Comparison of ENCODE assay signal across 26 mouse cellular contexts in genomic region chr10:121038556-121039284, GRCm38 (mm10). TPM values are rescaled to one million over a fixed set of nuclear protein-coding genes. Genes with fewer than 3 reads are reported as not detected.
DNase-seq lines count a peak whose midpoint lies in the region; ATAC-seq and TF ChIP-seq lines count a peak whose summit lies in the region.
"Had no signal": no experiment of that assay in that cellular context is flagged by ENCODE, and none has a peak within 500 bp of the region (broad histone marks: within the 10 kb centered on the region; RNA-seq: fewer than 3 reads in every experiment).

No protein-coding gene starts in this region.

- H3K27ac ChIP-seq in limb, embryonic 12.5 days = no peak overlapping the region
- H3K27ac ChIP-seq in limb, embryonic 10.5 days = no peak overlapping the region
- H3K27ac ChIP-seq in CH12.LX (ENCODE audit: insufficient read depth, low read depth) (no peak overlapping the region), MEL (ENCODE audit: control insufficient read depth, low read depth, low read length) (no peak overlapping the region)
- no peak overlapping the region for H3K27ac ChIP-seq in limb, embryonic 14.5 days (replicated peaks; ENCODE audit: low read depth, low read length)
- no peak overlapping the region for H3K27ac ChIP-seq in kidney, embryonic 16.5 days (ENCODE audit: low read length)
- no peak overlapping the region for H3K27ac ChIP-seq in forebrain, embryonic 13.5 days
- H3K27ac ChIP-seq: embryonic facial prominence, embryonic 13.5 days; embryonic facial prominence, embryonic 15.5 days; forebrain, embryonic 10.5 days; forebrain, embryonic 12.5 days; forebrain, embryonic 15.5 days had no signal

- H3K36me3 ChIP-seq in limb, embryonic 12.5 days = no peaks in the 10 kb centered on the region
- no peaks in the 10 kb centered on the region for H3K36me3 ChIP-seq in limb, embryonic 10.5 days
- H3K36me3 ChIP-seq in CH12.LX (replicated peaks in 1 of 2; ENCODE audit: control insufficient read depth in 1 of 2, insufficient read depth in 1 of 2, low read length in 1 of 2) (no peaks in the 10 kb centered on the region), MEL (ENCODE audit: control insufficient read depth in 1 of 2, insufficient read depth in 2 of 2, low read length in 2 of 2) (no peaks in the 10 kb centered on the region)
- H3K36me3 ChIP-seq in limb, embryonic 14.5 days (ENCODE audit: control insufficient read depth, insufficient read depth, low read length) = no peaks in the 10 kb centered on the region
- no peaks in the 10 kb centered on the region for H3K36me3 ChIP-seq in kidney, embryonic 16.5 days (ENCODE audit: insufficient read depth, low read length)
- no peaks in the 10 kb centered on the region for H3K36me3 ChIP-seq in forebrain, embryonic 13.5 days (ENCODE audit: poor library complexity, severe bottlenecking)
- H3K36me3 ChIP-seq: embryonic facial prominence, embryonic 13.5 days; embryonic facial prominence, embryonic 15.5 days; forebrain, embryonic 10.5 days; forebrain, embryonic 12.5 days; forebrain, embryonic 15.5 days had no signal

- TF ChIP-seq EP300 in CH12.LX (IDR thresholded peaks at IDR 0.05; ENCODE audit: low read length) = no peak
- TF ChIP-seq EP300 in MEL (IDR thresholded peaks at IDR 0.05; ENCODE audit: low read depth in 1 of 2, low read length in 2 of 2) = no peak

- TF ChIP-seq CTCF in CH12.LX (conservative IDR thresholded peaks at IDR 0.05 in 1 of 2, IDR thresholded peaks at IDR 0.05 in 1 of 2; ENCODE audit: low read depth in 2 of 2, low read length in 2 of 2) (no peak), MEL (IDR thresholded peaks at IDR 0.05 in 2 of 3, conservative IDR thresholded peaks at IDR 0.05 in 1 of 3; ENCODE audit: control insufficient read depth in 1 of 3, insufficient read depth in 1 of 3, low read depth in 2 of 3, low read length in 3 of 3, poor library complexity in 1 of 3, severe bottlenecking in 1 of 3) (no peak)

- H3K9ac ChIP-seq in limb, embryonic 12.5 days (replicated peaks) = no peak overlapping the region
- no peak overlapping the region for H3K9ac ChIP-seq in CH12.LX (ENCODE audit: insufficient read depth, low read depth)
- no peak overlapping the region for H3K9ac ChIP-seq in MEL (ENCODE audit: control insufficient read depth, low read depth, low read length, poor library complexity, severe bottlenecking)
- no peak overlapping the region for H3K9ac ChIP-seq in limb, embryonic 14.5 days (ENCODE audit: low read depth, low read length, severe bottlenecking)
- no peak overlapping the region for H3K9ac ChIP-seq in kidney, embryonic 16.5 days (replicated peaks; ENCODE audit: low read length)
- no peak overlapping the region for H3K9ac ChIP-seq in forebrain, embryonic 13.5 days
- H3K9ac ChIP-seq: embryonic facial prominence, embryonic 13.5 days; embryonic facial prominence, embryonic 15.5 days; forebrain, embryonic 12.5 days; forebrain, embryonic 15.5 days; forebrain, postnatal 0 days had no signal

- H3K4me1 ChIP-seq in limb, embryonic 12.5 days (replicated peaks) = peaks cover 50% of the 10 kb centered on the region
- peaks cover 52% of the 10 kb centered on the region for H3K4me1 ChIP-seq in limb, embryonic 10.5 days
- H3K4me1 ChIP-seq in CH12.LX (ENCODE audit: control insufficient read depth in 1 of 2, insufficient read depth in 2 of 2) (peaks cover 5% of the 10 kb centered on the region in 2 experiments), MEL (ENCODE audit: control insufficient read depth in 1 of 2, insufficient read depth in 2 of 2, low read length in 2 of 2) (no peaks in the 10 kb centered on the region; a peak in 1 of 4 replicates)
- H3K4me1 ChIP-seq in limb, embryonic 14.5 days (ENCODE audit: control insufficient read depth, insufficient read depth, low read length) = peaks cover 24% of the 10 kb centered on the region
- peaks cover 8% of the 10 kb centered on the region for H3K4me1 ChIP-seq in kidney, embryonic 16.5 days (ENCODE audit: insufficient read depth, low read length)
- H3K4me1 ChIP-seq in forebrain, embryonic 13.5 days = peaks cover 8% of the 10 kb centered on the region

- in situ Hi-C loops in CH12.LX (cut with MboI; ENCODE audit: low pct_ligation_motif_present, low pct_unique_long_range_greater_than_20kb, low sequenced_read_pairs) = no loop called here

- dilution Hi-C loops in CH12.LX (cut with MboI; ENCODE audit: extremely low pct_ligation_motif_present, extremely low pct_unique_long_range_greater_than_20kb, low sequenced_read_pairs) = no loop called here

- no peak for DNase-seq in limb, embryonic 10.5 days (ENCODE audit: low spot score)
- DNase-seq in CH12.LX (ENCODE audit: extremely low read depth) (no peak), MEL (ENCODE audit: low read depth, low spot score) (no peak)
- peak; percentile 56 for DNase-seq in limb, embryonic 14.5 days (ENCODE audit: low spot score)
- DNase-seq: adrenal gland, adult 8-10 months; adrenal gland, postnatal 14 days; adrenal gland, postnatal 36 days; B cell, adult 2 months; cerebellum, adult 11-12 months; cerebellum, adult 2 months; cerebellum, adult 9-10 months; cerebellum, postnatal 10 days; cerebellum, postnatal 25 days; forebrain, postnatal 0 days had no signal

- no peaks in the 10 kb centered on the region for H3K9me3 ChIP-seq in limb, embryonic 12.5 days
- H3K9me3 ChIP-seq in limb, embryonic 10.5 days (replicated peaks) = no peaks in the 10 kb centered on the region
- peaks cover 3% of the 10 kb centered on the region for H3K9me3 ChIP-seq in CH12.LX (replicated peaks; ENCODE audit: low read length)
- H3K9me3 ChIP-seq in MEL (replicated peaks; ENCODE audit: insufficient read depth, low read length) = no peaks in the 10 kb centered on the region
- no peaks in the 10 kb centered on the region for H3K9me3 ChIP-seq in limb, embryonic 14.5 days (ENCODE audit: control insufficient read depth, low read length)
- H3K9me3 ChIP-seq in kidney, embryonic 16.5 days (ENCODE audit: low read length) = no peaks in the 10 kb centered on the region
- H3K9me3 ChIP-seq in forebrain, embryonic 13.5 days (replicated peaks) = no peaks in the 10 kb centered on the region
- H3K9me3 ChIP-seq: embryonic facial prominence, embryonic 13.5 days; embryonic facial prominence, embryonic 15.5 days; forebrain, embryonic 10.5 days; forebrain, embryonic 12.5 days; forebrain, embryonic 15.5 days had no signal

- peak overlapping the region; percentile 13; the same call in 1 of the 2 replicates for H3K4me2 ChIP-seq in limb, embryonic 12.5 days
- no peak overlapping the region for H3K4me2 ChIP-seq in CH12.LX (ENCODE audit: insufficient read depth, low read depth, poor library complexity, severe bottlenecking)
- no peak overlapping the region for H3K4me2 ChIP-seq in limb, embryonic 14.5 days (replicated peaks; ENCODE audit: low read depth, low read length, severe bottlenecking)
- no peak overlapping the region for H3K4me2 ChIP-seq in kidney, embryonic 16.5 days (replicated peaks; ENCODE audit: low read depth, low read length)
- no peak overlapping the region for H3K4me2 ChIP-seq in forebrain, embryonic 13.5 days
- H3K4me2 ChIP-seq: embryonic facial prominence, embryonic 13.5 days; embryonic facial prominence, embryonic 15.5 days; forebrain, embryonic 12.5 days; forebrain, embryonic 15.5 days had no signal

- TF ChIP-seq RAD21 in CH12.LX (IDR thresholded peaks at IDR 0.05; ENCODE audit: low read depth, low read length) = no peak
- no peak for TF ChIP-seq RAD21 in MEL (IDR thresholded peaks at IDR 0.05; ENCODE audit: low read depth, low read length)

- H3K27me3 ChIP-seq in limb, embryonic 12.5 days = no peaks in the 10 kb centered on the region
- peaks cover 4% of the 10 kb centered on the region; the same call in 1 of the 2 replicates for H3K27me3 ChIP-seq in limb, embryonic 10.5 days (ENCODE audit: low read depth, poor library complexity, severe bottlenecking)
- H3K27me3 ChIP-seq in CH12.LX (replicated peaks) (peaks cover 6% of the 10 kb centered on the region), MEL (ENCODE audit: control insufficient read depth in 1 of 2, insufficient read depth in 2 of 2, low read length in 2 of 2) (peaks cover 0 to 2% of the 10 kb centered on the region in 2 experiments; a peak in 1 of 4 replicates)
- no peaks in the 10 kb centered on the region for H3K27me3 ChIP-seq in limb, embryonic 14.5 days (ENCODE audit: control insufficient read depth, insufficient read depth, low read length)
- peaks cover 33% of the 10 kb centered on the region for H3K27me3 ChIP-seq in kidney, embryonic 16.5 days (ENCODE audit: insufficient read depth, low read length)
- peaks cover 25% of the 10 kb centered on the region for H3K27me3 ChIP-seq in forebrain, embryonic 13.5 days
- H3K27me3 ChIP-seq: embryonic facial prominence, embryonic 15.5 days had no signal

- TF ChIP-seq POLR2A in CH12.LX (IDR thresholded peaks at IDR 0.05; ENCODE audit: low read depth, low read length) (no peak), MEL (IDR thresholded peaks at IDR 0.05; ENCODE audit: control insufficient read depth in 1 of 2, insufficient read depth in 1 of 2, low read depth in 1 of 2, low read length in 2 of 2, poor library complexity in 1 of 2) (no peak)
- TF ChIP-seq POLR2A in limb, embryonic 14.5 days (IDR thresholded peaks at IDR 0.05; ENCODE audit: borderline replicate concordance, extremely low read depth, insufficient read depth, insufficient read length) = no peak

- H3K4me3 ChIP-seq in limb, embryonic 12.5 days (replicated peaks) = no peak overlapping the region
- no peak overlapping the region for H3K4me3 ChIP-seq in limb, embryonic 10.5 days
- no peak overlapping the region for H3K4me3 ChIP-seq in CH12.LX (replicated peaks in 1 of 3; ENCODE audit: low read depth in 2 of 3, low read length in 2 of 3, poor library complexity in 1 of 3)
- no peak overlapping the region for H3K4me3 ChIP-seq in MEL (ENCODE audit: control insufficient read depth in 1 of 2, insufficient read depth in 1 of 2, low read depth in 2 of 2, low read length in 2 of 2)
- no peak overlapping the region for H3K4me3 ChIP-seq in limb, embryonic 14.5 days (replicated peaks; ENCODE audit: low read length)
- no peak overlapping the region for H3K4me3 ChIP-seq in kidney, embryonic 16.5 days (ENCODE audit: low read length)
- no peak overlapping the region for H3K4me3 ChIP-seq in forebrain, embryonic 13.5 days
- H3K4me3 ChIP-seq: embryonic facial prominence, embryonic 13.5 days; embryonic facial prominence, embryonic 15.5 days; erythroblast, embryonic 14.5 days; forebrain, embryonic 10.5 days; forebrain, embryonic 12.5 days; forebrain, embryonic 15.5 days had no signal

- H3K79me2 ChIP-seq in CH12.LX (replicated peaks; ENCODE audit: control insufficient read depth, extremely low read depth, insufficient read depth, poor library complexity, severe bottlenecking) = no peaks in the 10 kb centered on the region
- H3K79me2 ChIP-seq in MEL (ENCODE audit: control insufficient read depth, insufficient read depth, low read length, poor library complexity) = no peaks in the 10 kb centered on the region

- no peak for ATAC-seq in limb, embryonic 12.5 days (ENCODE audit: insufficient number of reproducible peaks, insufficient read depth, low FRiP score, low TSS enrichment, low read depth)
- ATAC-seq in limb, embryonic 14.5 days (ENCODE audit: low FRiP score, low read depth) = no peak
- no peak for ATAC-seq in kidney, embryonic 16.5 days (ENCODE audit: low FRiP score, low TSS enrichment)
- no peak for ATAC-seq in forebrain, embryonic 13.5 days
- ATAC-seq: activated CD4-positive, CD25-positive, alpha-beta regulatory T cell, adult 4 months; forebrain, embryonic 15.5 days; forebrain, postnatal 0 days; Patski had no signal

- WGBS in limb, embryonic 12.5 days = 46% methylated on average over 4 of the region's 4 CpGs
- WGBS in limb, embryonic 10.5 days = 75% methylated on average over 4 of the region's 4 CpGs
- WGBS in limb, embryonic 14.5 days = 48% methylated on average over 4 of the region's 4 CpGs
- 69% methylated on average over 4 of the region's 4 CpGs for WGBS in kidney, embryonic 16.5 days
- WGBS in forebrain, embryonic 13.5 days = 82% methylated on average over 4 of the region's 4 CpGs

RNA-seq across cellular contexts. Expression of gene Wif1, which starts 5.0 kb away (rescaled TPM):
- 87.4 and 91.8 TPM in 2 replicates for polyA plus RNA-seq in limb, embryonic 12.5 days (2016; fragmentation: Nextera tagmentation; extraction: Ambion mirVana)
- polyA plus RNA-seq in limb, embryonic 10.5 days (2016; fragmentation: Nextera tagmentation; extraction: Ambion mirVana) = 18.1 and 35.8 TPM in 2 replicates
- total RNA-seq in CH12.LX (2012; rRNA removed) (not detected in 2 replicates), CH12.LX (2014; rRNA removed) (not detected in 2 replicates), MEL (2012; rRNA removed) (not detected in 2 replicates)
- polyA plus RNA-seq in CH12.LX (2012; ENCODE audit: insufficient read length, low read depth) (not detected in 2 replicates), MEL (2012; ENCODE audit: insufficient read depth in 1 of 2, insufficient read length in 2 of 2, low read depth in 1 of 2, low replicate concordance in 2 of 2, missing spikeins in 1 of 2) (not detected)
- polyA plus RNA-seq in limb, embryonic 14.5 days (2012; rRNA removed) = 54.3 and 63.7 TPM in 2 replicates
- polyA plus RNA-seq in limb, embryonic 14.5 days (2014; fragmentation: Nextera tagmentation; extraction: Ambion mirVana) = 75.1 and 81.1 TPM in 2 replicates
- polyA plus RNA-seq in kidney, embryonic 16.5 days (2015; fragmentation: Nextera tagmentation; extraction: Ambion mirVana) = 2.7 and 3.1 TPM in 2 replicates
- polyA plus RNA-seq in forebrain, embryonic 13.5 days (2015; fragmentation: Nextera tagmentation; extraction: Ambion mirVana) = 4.5 and 5.3 TPM in 2 replicates
- total RNA-seq: adrenal gland, adult 18-20 months had no signal
- polyA plus RNA-seq: activated CD4-positive, CD25-positive, alpha-beta regulatory T cell, adult 4 months; erythroblast, embryonic 14.5 days had no signal

RNA-seq across cellular contexts. Expression of gene Lemd3, which starts 59.6 kb away (rescaled TPM):
- polyA plus RNA-seq in limb, embryonic 12.5 days (2016; fragmentation: Nextera tagmentation; extraction: Ambion mirVana) = 5.5 and 6.0 TPM in 2 replicates
- 2.5 and 3.5 TPM in 2 replicates for polyA plus RNA-seq in limb, embryonic 10.5 days (2016; fragmentation: Nextera tagmentation; extraction: Ambion mirVana)
- total RNA-seq in CH12.LX (2012; rRNA removed) = 8.1 and 8.6 TPM in 2 replicates
- total RNA-seq in CH12.LX (2014; rRNA removed) = 13.9 and 15.5 TPM in 2 replicates
- 9.4 and 10.4 TPM in 2 replicates for polyA plus RNA-seq in CH12.LX (2012; ENCODE audit: insufficient read length, low read depth)
- 10.8 and 11.3 TPM in 2 replicates for total RNA-seq in MEL (2012; rRNA removed)
- polyA plus RNA-seq in MEL (2012; ENCODE audit: insufficient read depth in 1 of 2, insufficient read length in 2 of 2, low read depth in 1 of 2, low replicate concordance in 2 of 2, missing spikeins in 1 of 2) = 10 to 100 TPM in 1 of 2 experiments, not detected in 1; 11.5 TPM
- 13.6 and 14.5 TPM in 2 replicates for polyA plus RNA-seq in limb, embryonic 14.5 days (2012; rRNA removed)
- 6.3 and 7.6 TPM in 2 replicates for polyA plus RNA-seq in limb, embryonic 14.5 days (2014; fragmentation: Nextera tagmentation; extraction: Ambion mirVana)
- polyA plus RNA-seq in kidney, embryonic 16.5 days (2015; fragmentation: Nextera tagmentation; extraction: Ambion mirVana) = 2.4 TPM in 2 replicates
- polyA plus RNA-seq in forebrain, embryonic 13.5 days (2015; fragmentation: Nextera tagmentation; extraction: Ambion mirVana) = 3.0 and 3.5 TPM in 2 replicates
